16 mouse cellular contexts compared by ENCODE assay signal in genomic region chr17:27464327-27464962, GRCm38 (mm10). TPM values are rescaled to one million over a fixed set of nuclear protein-coding genes. Genes with fewer than 3 reads are reported as not detected.
DNase-seq lines count a peak whose midpoint lies in the region; ATAC-seq and TF ChIP-seq lines count a peak whose summit lies in the region.
"Had no signal": no experiment of that assay in that cellular context is flagged by ENCODE, and none has a peak within 500 bp of the region (broad histone marks: within the 10 kb centered on the region; RNA-seq: fewer than 3 reads in every experiment).

No protein-coding gene starts in this region.

- H3K36me3 ChIP-seq in kidney, adult 2 months (ENCODE audit: control insufficient read depth, insufficient read depth, low read length) = no peaks in the 10 kb centered on the region
- no peaks in the 10 kb centered on the region for H3K36me3 ChIP-seq in midbrain, embryonic 13.5 days

- no peak overlapping the region for H3K9ac ChIP-seq in midbrain, embryonic 13.5 days (replicated peaks)

- no peak for DNase-seq in cerebellum, adult 2 months
- no peak for DNase-seq in cerebellum, adult 8-10 months
- DNase-seq in ES-CJ7 (ENCODE audit: low read depth, low spot score) = peak; percentile 45
- peak; percentile 24 for DNase-seq in kidney, adult 2 months
- DNase-seq in Muller cell, postnatal 12 days (ENCODE audit: inconsistent ontology term) = no peak
- DNase-seq in embryo, embryonic 10 days (ENCODE audit: low spot score) = no peak
- no peak for DNase-seq in adrenal gland, adult 2 months
- DNase-seq: adrenal gland, postnatal 14 days; cerebellum, adult 9-10 months; gastrocnemius, postnatal 25 days; layer of hippocampus, postnatal 36 days; liver; lung, adult 18-20 months; lung, postnatal 36 days had no signal

- no peak overlapping the region for H3K4me3 ChIP-seq in cerebellum, adult 2 months (replicated peaks; ENCODE audit: insufficient read depth, low read depth, low read length)
- no peak overlapping the region for H3K4me3 ChIP-seq in kidney, adult 2 months (ENCODE audit: insufficient read depth, low read depth, low read length)
- no peak overlapping the region for H3K4me3 ChIP-seq in midbrain, embryonic 13.5 days (replicated peaks)

- H3K27ac ChIP-seq in cerebellum, adult 2 months (ENCODE audit: insufficient read depth, low read length) = peak overlapping the region; percentile 53
- no peak overlapping the region for H3K27ac ChIP-seq in kidney, adult 2 months (ENCODE audit: insufficient read depth, low read depth, low read length)
- H3K27ac ChIP-seq in midbrain, embryonic 13.5 days = peak overlapping the region; percentile 69

- 31% methylated on average over 8 of the region's 8 CpGs for WGBS in cerebellum, adult 2 months
- WGBS in kidney, adult 2 months = 35% methylated on average over 8 of the region's 8 CpGs
- WGBS in midbrain, embryonic 13.5 days = 54% methylated on average over 8 of the region's 8 CpGs

- no peak overlapping the region for H3K4me2 ChIP-seq in midbrain, embryonic 13.5 days (replicated peaks)

- H3K4me1 ChIP-seq in cerebellum, adult 2 months (ENCODE audit: control insufficient read depth, insufficient read depth, low read length) = peaks cover 66% of the 10 kb centered on the region
- H3K4me1 ChIP-seq in kidney, adult 2 months (ENCODE audit: control insufficient read depth, insufficient read depth, low read length) = no peaks in the 10 kb centered on the region
- H3K4me1 ChIP-seq in midbrain, embryonic 13.5 days (replicated peaks) = peaks cover 29% of the 10 kb centered on the region

- H3K9me3 ChIP-seq in midbrain, embryonic 13.5 days = no peaks in the 10 kb centered on the region

- TF ChIP-seq CTCF in cerebellum, adult 2 months (IDR thresholded peaks at IDR 0.05; ENCODE audit: borderline replicate concordance, insufficient read depth, low read depth, low read length) = no peak
- TF ChIP-seq CTCF in kidney, adult 2 months (conservative IDR thresholded peaks at IDR 0.05; ENCODE audit: insufficient read depth, insufficient read length, low read depth, low read length) = no peak

- ATAC-seq in midbrain, embryonic 13.5 days = peak; percentile 57

- no peaks in the 10 kb centered on the region for H3K27me3 ChIP-seq in cerebellum, adult 2 months (ENCODE audit: control insufficient read depth, insufficient read depth, low read length)
- H3K27me3 ChIP-seq in kidney, adult 2 months (replicated peaks; ENCODE audit: control insufficient read depth, insufficient read depth, low read length) = no peaks in the 10 kb centered on the region
- no peaks in the 10 kb centered on the region for H3K27me3 ChIP-seq in midbrain, embryonic 13.5 days

- no peak for TF ChIP-seq POLR2A in cerebellum, adult 2 months (IDR thresholded peaks at IDR 0.05; ENCODE audit: borderline replicate concordance, insufficient read depth, low read length)
- no peak for TF ChIP-seq POLR2A in kidney, adult 2 months (IDR thresholded peaks at IDR 0.05; ENCODE audit: low read depth, low read length)

RNA-seq across cellular contexts. Expression of gene Grm4, which starts 56.8 kb away (rescaled TPM):
- polyA plus RNA-seq in cerebellum, adult 2 months (2012; rRNA removed) = 310 and 403 TPM in 2 replicates
- 0.02 and 0.03 TPM in 2 replicates for polyA plus RNA-seq in kidney, adult 2 months (2012; rRNA removed)
- 5.8 and 6.1 TPM in 2 replicates for polyA plus RNA-seq in midbrain, embryonic 13.5 days (2015; fragmentation: Nextera tagmentation; extraction: Ambion mirVana)
- 1 to 10 TPM; 5.5 to 9.0 TPM for total RNA-seq in adrenal gland, adult 2 months (2021)
- 0.08 and 0.31 TPM in 2 replicates for polyA plus RNA-seq in adrenal gland, adult 2 months (2012; rRNA removed)
- total RNA-seq: neutrophil, adult 5-6 weeks had no signal

Comparison
In these comparisons a context has a peak if more than half of its experiments do, and no peak if none do; other contexts are left out.
1. DNase-seq: peak in ES-CJ7 (single experiment) and kidney, adult 2 months (single experiment); none in cerebellum, adult 2 months (0 of 2), cerebellum, adult 8-10 months (single experiment), Muller cell, postnatal 12 days (single experiment), embryo, embryonic 10 days (single experiment) and adrenal gland, adult 2 months (single experiment).
2. RNA of gene Grm4, which starts 56.8 kb away (polyA plus RNA-seq): 310 to 403 TPM in cerebellum, adult 2 months; 5.8 to 6.1 TPM in midbrain, embryonic 13.5 days, 0.08 to 0.31 TPM in adrenal gland, adult 2 months and 0.02 to 0.03 TPM in kidney, adult 2 months; every median in the first group is over 10 times any median in the second.